Mouse (Mus musculus): ENCODE measurements at regions not wholly inside any gene's neighbourhood (a gene's known extent, or its start where the extent isn't known, plus 50 kb on each side); places are given as distances from the start of the nearest gene placed in this dataset.

DNA sequence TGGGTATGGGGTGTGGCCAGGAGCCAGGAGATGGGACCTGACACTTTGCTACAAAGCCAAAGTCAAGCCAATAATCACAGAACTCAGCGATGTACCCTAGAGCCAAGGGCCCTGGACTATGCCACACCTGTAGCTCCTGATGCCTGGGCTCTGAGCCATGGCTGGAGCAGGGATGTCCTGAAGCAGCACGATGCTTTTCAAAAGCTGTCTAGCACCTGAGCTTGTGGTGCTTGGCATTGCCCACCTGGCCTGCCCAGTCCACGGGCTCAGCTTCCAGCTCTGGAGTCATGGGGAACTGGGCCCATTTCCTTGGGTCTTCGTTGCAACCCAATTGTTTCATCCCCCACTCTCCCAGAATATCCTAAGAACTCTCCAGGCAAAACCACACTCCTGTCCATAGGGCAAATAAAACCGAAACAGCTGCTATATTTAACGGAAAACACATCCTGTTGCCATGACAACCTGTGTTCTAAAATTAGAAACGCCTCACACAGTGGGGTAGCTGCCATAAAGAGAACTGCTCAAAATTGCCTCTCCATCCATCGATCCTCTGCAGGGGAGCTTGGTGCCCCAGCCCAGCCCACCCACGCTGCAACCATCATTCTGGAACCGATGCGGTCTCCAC, 102.2 kb downstream of the Ndufa10 start:
- no peak for TF ChIP-seq EP300 (optimal IDR thresholded peaks at IDR 0.05)
- TF ChIP-seq CTCF (IDR thresholded peaks at IDR 0.05; ENCODE audit: low read depth), result no peak
